Mouse (Mus musculus): ENCODE results near the gene Pgrmc2. TPM values are rescaled to one million over a fixed set of nuclear protein-coding genes. Genes with fewer than 3 reads are reported as not detected.
A peak's percentile ranks its signal among the peaks of the same experiment; 100 is the strongest.

Pgrmc2 gene
- polyA plus RNA-seq (2012; fragmentation: generic; extraction: Trizol), result 58.1 TPM

GRCm38 (mm10) chr3:41082885-41083789 lies at the start of gene Pgrmc2:
TSS of gene Pgrmc2 (minus strand) at chr3:41083046.
- H3ac ChIP-seq (ENCODE audit: control insufficient read depth, insufficient read length), result peak within 1 kb of the TSS; percentile 72
- H3K27me3 ChIP-seq (ENCODE audit: control insufficient read depth, insufficient read depth, insufficient read length), result no peaks in the 10 kb centered on the region
- TF ChIP-seq TCF12 (IDR thresholded peaks at IDR 0.05; ENCODE audit: insufficient read depth, poor library complexity, severe bottlenecking) (no peak), E2F4 (IDR thresholded peaks at IDR 0.05; ENCODE audit: insufficient read depth) (no peak), REST (IDR thresholded peaks at IDR 0.05; ENCODE audit: insufficient read depth, insufficient read length) (no peak), USF1 (IDR thresholded peaks at IDR 0.05; ENCODE audit: low read depth) (peak; percentile 77), POLR2A (IDR thresholded peaks at IDR 0.05; ENCODE audit: insufficient read length, low read depth) (peak; percentile 98), SRF (IDR thresholded peaks at IDR 0.05; ENCODE audit: control insufficient read depth, insufficient read length, low read depth) (peak; percentile 51), MAX (IDR thresholded peaks at IDR 0.05; ENCODE audit: low read depth) (no peak), MYOD1 (IDR thresholded peaks at IDR 0.05; ENCODE audit: control insufficient read depth in 1 of 3, insufficient read length in 2 of 3, low read depth in 2 of 3) (no peak), CEBPB (IDR thresholded peaks at IDR 0.05; ENCODE audit: insufficient read depth, poor library complexity, severe bottlenecking) (no peak), TCF3 (IDR thresholded peaks at IDR 0.05; ENCODE audit: insufficient read length, low read depth) (no peak), POLR2AphosphoS2 (IDR thresholded peaks at IDR 0.05; ENCODE audit: insufficient read length, low read depth) (peak; percentile 96), MYOG (IDR thresholded peaks at IDR 0.05; ENCODE audit: control insufficient read depth in 1 of 3, insufficient read depth in 1 of 3, insufficient read length in 2 of 3, low read depth in 2 of 3) (peak in 1 of 3 experiments; percentile 13)
- H3K79me2 ChIP-seq (ENCODE audit: control insufficient read depth, insufficient read depth), result peaks cover 44% of the 10 kb centered on the region
- peak within 1 kb of the TSS; percentile 49 for H3K4me3 ChIP-seq
- no peaks in the 10 kb centered on the region for H3K36me3 ChIP-seq (ENCODE audit: control insufficient read depth, insufficient read depth)
- peak within 1 kb of the TSS; percentile 95 for H3K4me2 ChIP-seq (ENCODE audit: low read depth)

- no peak overlapping the region for H3ac ChIP-seq (ENCODE audit: control insufficient read depth, insufficient read length)
- no peaks in the 10 kb centered on the region for H3K36me3 ChIP-seq (ENCODE audit: control insufficient read depth, insufficient read depth)
- H3K4me2 ChIP-seq (ENCODE audit: low read depth), result no peak overlapping the region
- H3K4me3 ChIP-seq, result no peak overlapping the region
- H3K79me2 ChIP-seq (ENCODE audit: control insufficient read depth, insufficient read depth), result no peaks in the 10 kb centered on the region
- H3K27me3 ChIP-seq (ENCODE audit: control insufficient read depth, insufficient read depth, insufficient read length), result peaks cover 11% of the 10 kb centered on the region
- no peak for TF ChIP-seq SRF (IDR thresholded peaks at IDR 0.05; ENCODE audit: control insufficient read depth, insufficient read length, low read depth)
- no peak for TF ChIP-seq MYOG (IDR thresholded peaks at IDR 0.05; ENCODE audit: control insufficient read depth in 1 of 3, insufficient read depth in 1 of 3, insufficient read length in 2 of 3, low read depth in 2 of 3)
- TF ChIP-seq MYOD1 (IDR thresholded peaks at IDR 0.05; ENCODE audit: control insufficient read depth in 1 of 3, insufficient read length in 2 of 3, low read depth in 2 of 3), result no peak
- no peak for TF ChIP-seq POLR2AphosphoS2 (IDR thresholded peaks at IDR 0.05; ENCODE audit: insufficient read length, low read depth)
- TF ChIP-seq MAX (IDR thresholded peaks at IDR 0.05; ENCODE audit: low read depth), result no peak
- TF ChIP-seq POLR2A (IDR thresholded peaks at IDR 0.05; ENCODE audit: insufficient read length, low read depth), result no peak
- TF ChIP-seq E2F4 (IDR thresholded peaks at IDR 0.05; ENCODE audit: insufficient read depth), result no peak
- no peak for TF ChIP-seq TCF3 (IDR thresholded peaks at IDR 0.05; ENCODE audit: insufficient read length, low read depth)
- no peak for TF ChIP-seq TCF12 (IDR thresholded peaks at IDR 0.05; ENCODE audit: insufficient read depth, poor library complexity, severe bottlenecking)
- no peak for TF ChIP-seq CEBPB (IDR thresholded peaks at IDR 0.05; ENCODE audit: insufficient read depth, poor library complexity, severe bottlenecking)
- TF ChIP-seq REST (IDR thresholded peaks at IDR 0.05; ENCODE audit: insufficient read depth, insufficient read length), result no peak
- no peak for TF ChIP-seq USF1 (IDR thresholded peaks at IDR 0.05; ENCODE audit: low read depth)
Measured at GRCm38 (mm10) chr3:41124000-41124294, 41.1 kb upstream of the Pgrmc2 start.

GRCm38 (mm10) chr3:41123190-41123999 lies 40.5 kb upstream of the Pgrmc2 start:
- H3K4me2 ChIP-seq (ENCODE audit: low read depth), result no peak overlapping the region
- no peaks in the 10 kb centered on the region for H3K79me2 ChIP-seq (ENCODE audit: control insufficient read depth, insufficient read depth)
- no peak overlapping the region for H3ac ChIP-seq (ENCODE audit: control insufficient read depth, insufficient read length)
- TF ChIP-seq CEBPB (IDR thresholded peaks at IDR 0.05; ENCODE audit: insufficient read depth, poor library complexity, severe bottlenecking), result no peak
- TF ChIP-seq MYOG (IDR thresholded peaks at IDR 0.05; ENCODE audit: control insufficient read depth in 1 of 3, insufficient read depth in 1 of 3, insufficient read length in 2 of 3, low read depth in 2 of 3), result no peak
- no peak for TF ChIP-seq MYOD1 (IDR thresholded peaks at IDR 0.05; ENCODE audit: control insufficient read depth in 1 of 3, insufficient read length in 2 of 3, low read depth in 2 of 3)
- no peak for TF ChIP-seq SRF (IDR thresholded peaks at IDR 0.05; ENCODE audit: control insufficient read depth, insufficient read length, low read depth)
- no peak for TF ChIP-seq REST (IDR thresholded peaks at IDR 0.05; ENCODE audit: insufficient read depth, insufficient read length)
- TF ChIP-seq USF1 (IDR thresholded peaks at IDR 0.05; ENCODE audit: low read depth), result no peak
- no peak for TF ChIP-seq POLR2AphosphoS2 (IDR thresholded peaks at IDR 0.05; ENCODE audit: insufficient read length, low read depth)
- TF ChIP-seq E2F4 (IDR thresholded peaks at IDR 0.05; ENCODE audit: insufficient read depth), result no peak
- TF ChIP-seq MAX (IDR thresholded peaks at IDR 0.05; ENCODE audit: low read depth), result no peak
- TF ChIP-seq TCF12 (IDR thresholded peaks at IDR 0.05; ENCODE audit: insufficient read depth, poor library complexity, severe bottlenecking), result no peak
- no peak for TF ChIP-seq POLR2A (IDR thresholded peaks at IDR 0.05; ENCODE audit: insufficient read length, low read depth)
- TF ChIP-seq TCF3 (IDR thresholded peaks at IDR 0.05; ENCODE audit: insufficient read length, low read depth), result no peak
- H3K36me3 ChIP-seq (ENCODE audit: control insufficient read depth, insufficient read depth), result no peaks in the 10 kb centered on the region
- no peak overlapping the region for H3K4me3 ChIP-seq
- H3K27me3 ChIP-seq (ENCODE audit: control insufficient read depth, insufficient read depth, insufficient read length), result peaks cover 8% of the 10 kb centered on the region

GRCm38 (mm10) chr3:41118173-41118572 lies 35.3 kb upstream of the Pgrmc2 start:
- no peak overlapping the region for H3K4me2 ChIP-seq (ENCODE audit: low read depth)
- H3K4me3 ChIP-seq, result no peak overlapping the region
- TF ChIP-seq E2F4 (IDR thresholded peaks at IDR 0.05; ENCODE audit: insufficient read depth) (no peak), MYOD1 (IDR thresholded peaks at IDR 0.05; ENCODE audit: control insufficient read depth in 1 of 3, insufficient read length in 2 of 3, low read depth in 2 of 3) (no peak), REST (IDR thresholded peaks at IDR 0.05; ENCODE audit: insufficient read depth, insufficient read length) (no peak), CEBPB (IDR thresholded peaks at IDR 0.05; ENCODE audit: insufficient read depth, poor library complexity, severe bottlenecking) (no peak), MAX (IDR thresholded peaks at IDR 0.05; ENCODE audit: low read depth) (no peak), TCF3 (IDR thresholded peaks at IDR 0.05; ENCODE audit: insufficient read length, low read depth) (no peak), TCF12 (IDR thresholded peaks at IDR 0.05; ENCODE audit: insufficient read depth, poor library complexity, severe bottlenecking) (no peak), MYOG (IDR thresholded peaks at IDR 0.05; ENCODE audit: control insufficient read depth in 1 of 3, insufficient read depth in 1 of 3, insufficient read length in 2 of 3, low read depth in 2 of 3) (no peak), POLR2A (IDR thresholded peaks at IDR 0.05; ENCODE audit: insufficient read length, low read depth) (no peak), POLR2AphosphoS2 (IDR thresholded peaks at IDR 0.05; ENCODE audit: insufficient read length, low read depth) (no peak), SRF (IDR thresholded peaks at IDR 0.05; ENCODE audit: control insufficient read depth, insufficient read length, low read depth) (no peak), USF1 (IDR thresholded peaks at IDR 0.05; ENCODE audit: low read depth) (no peak)
- H3K27me3 ChIP-seq (ENCODE audit: control insufficient read depth, insufficient read depth, insufficient read length), result no peaks in the 10 kb centered on the region
- no peaks in the 10 kb centered on the region for H3K36me3 ChIP-seq (ENCODE audit: control insufficient read depth, insufficient read depth)
- H3K79me2 ChIP-seq (ENCODE audit: control insufficient read depth, insufficient read depth), result no peaks in the 10 kb centered on the region
- H3ac ChIP-seq (ENCODE audit: control insufficient read depth, insufficient read length), result no peak overlapping the region
